Mouse (Mus musculus) intestine, embryonic 15.5 days (tissue): ENCODE results near the gene Aqp11. TPM values are rescaled to one million over a fixed set of nuclear protein-coding genes. Genes with fewer than 3 reads are reported as not detected.

Experiments used
- ATAC-seq: fragments of 200-750 bp; cut with Nextera tagmentation; 2 replicates; pipeline ENCODE4 v1.8.0; 2017; ENCODE audit warnings: moderate TSS enrichment, moderate library complexity
- H3K27ac ChIP-seq: fragments of 300-500 bp; sonication (generic); 2 replicates; pipeline ENCODE4 v1.5.1; 2015; ENCODE audit warnings: mild to moderate bottlenecking, inconsistent platforms
- H3K27me3 ChIP-seq: fragments of 300-500 bp; sonication (generic); replicated peaks from 2 replicates; pipeline ENCODE4 v1.6.1; 2015; ENCODE audit warnings: inconsistent platforms
- H3K36me3 ChIP-seq: fragments of 300-500 bp; sonication (generic); 2 replicates; pipeline ENCODE4 v1.6.1; 2015; ENCODE audit warnings: inconsistent platforms
- H3K4me1 ChIP-seq: fragments of 300-500 bp; sonication (generic); replicated peaks from 2 replicates; pipeline ENCODE4 v1.6.1; 2015; ENCODE audit warnings: inconsistent platforms
- H3K4me2 ChIP-seq: fragments of 300-500 bp; sonication (generic); replicated peaks from 2 replicates; pipeline ENCODE4 v1.6.1; 2015; ENCODE audit warnings: mild to moderate bottlenecking, inconsistent platforms
- H3K4me3 ChIP-seq: fragments of 300-500 bp; sonication (generic); replicated peaks from 2 replicates; pipeline ENCODE4 v1.5.1; 2015; ENCODE audit warnings: inconsistent platforms
- H3K9ac ChIP-seq: fragments of 300-500 bp; sonication (generic); 2 replicates; pipeline ENCODE4 v1.6.1; 2015; ENCODE audit warnings: inconsistent platforms
- H3K9me3 ChIP-seq: fragments of 300-500 bp; sonication (generic); 2 replicates; pipeline ENCODE4 v1.6.1; 2016; ENCODE audit warnings: inconsistent platforms
- WGBS: fragments of 180-500 bp; shearing (Covaris S2); methylation state at CpG from one replicate; pipeline ENCODE4 v1.1.7; 2015; 5-methylcytosine and 5-hydroxymethylcytosine counted together
- polyA plus RNA-seq: library from polyadenylated mRNA; unstranded; fragments of >200 nt; fragmentation: Nextera tagmentation; extraction: Ambion mirVana; gene quantifications from 2 replicates; pipeline ENCODE4 v1.2.1, GENCODE M21; 2015

Gene Aqp11
- 52.1 and 57.2 TPM in 2 replicates for polyA plus RNA-seq

DNA sequence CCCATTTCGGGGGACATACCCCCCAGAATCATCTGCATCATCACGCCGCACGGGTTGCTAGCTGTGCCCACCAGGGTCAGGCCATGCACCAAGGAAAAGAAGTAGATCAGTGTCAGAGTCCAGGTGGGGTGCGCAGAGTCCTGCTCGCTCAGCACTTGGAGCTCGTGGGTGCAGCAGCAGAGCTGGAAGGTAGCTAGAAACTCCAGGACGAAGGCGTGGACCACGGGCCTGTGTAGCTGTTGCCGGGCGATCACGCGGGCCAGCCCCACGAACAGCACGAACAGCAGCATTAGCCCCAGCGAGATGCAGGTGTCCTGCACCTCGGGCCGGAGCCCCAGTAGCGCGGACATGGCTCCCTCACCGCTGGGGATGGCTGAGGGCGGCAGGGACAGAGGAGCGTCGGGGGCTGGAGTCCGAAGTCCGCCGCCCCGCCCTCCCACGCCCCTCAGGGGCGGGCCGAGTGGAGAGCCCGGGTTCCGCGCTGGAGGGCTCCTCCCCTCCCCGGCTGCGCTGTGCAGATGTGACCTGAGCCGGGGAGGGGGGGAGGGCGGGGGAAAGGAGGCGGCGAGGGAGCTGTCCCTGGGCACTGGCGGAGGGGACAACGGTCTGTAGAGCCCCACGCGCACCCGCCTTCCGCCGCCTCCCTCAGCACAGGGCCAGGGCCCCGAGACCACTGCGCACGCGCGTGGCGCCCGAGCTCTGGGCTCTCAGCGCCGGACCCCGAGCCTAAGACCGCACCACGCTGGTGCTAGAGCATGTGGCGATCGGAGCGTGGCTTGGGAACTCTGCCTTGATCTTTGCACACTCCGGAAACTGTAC, at the start of gene Aqp11:
Gene Aqp11 (minus strand): TSS at position 652 of the 819 bp plus-strand sequence.
- no peaks in the 10 kb centered on the region for H3K36me3 ChIP-seq
- ATAC-seq: peak; percentile 96
- H3K4me1 ChIP-seq: peaks cover 11% of the 10 kb centered on the region; the same call in 1 of the 2 replicates
- WGBS: under 1% methylated on average over 54 of the region's 64 CpGs
- peak within 1 kb of the TSS; percentile 91 for H3K4me2 ChIP-seq
- H3K27me3 ChIP-seq: no peaks in the 10 kb centered on the region
- peak within 1 kb of the TSS; percentile 68; the same call in 1 of the 2 replicates for H3K27ac ChIP-seq
- peak within 1 kb of the TSS; percentile 53 for H3K4me3 ChIP-seq
- H3K9ac ChIP-seq: peak within 1 kb of the TSS; percentile 74
- H3K9me3 ChIP-seq: no peaks in the 10 kb centered on the region

DNA sequence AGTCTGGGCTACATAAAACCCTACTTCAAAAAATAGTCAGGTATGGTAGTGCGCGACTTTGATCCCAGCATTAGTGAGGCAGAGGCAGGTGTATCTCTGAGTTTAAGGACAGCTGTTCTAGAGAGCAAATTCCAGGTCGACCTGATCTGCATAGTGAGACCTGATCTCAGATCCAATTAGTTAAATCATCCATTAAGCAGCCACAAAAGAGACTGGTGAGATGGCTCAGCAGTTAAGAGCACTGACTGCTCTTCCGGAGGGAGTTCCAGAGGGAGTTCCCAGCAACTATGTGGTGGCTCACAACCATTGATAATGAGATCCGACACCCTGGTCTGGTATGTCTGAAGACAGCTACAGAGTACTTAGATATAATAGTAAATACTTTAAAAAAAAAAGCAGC, 45.4 kb upstream of the Aqp11 start:
- WGBS: 67% methylated on average over 5 of the region's 5 CpGs
- H3K36me3 ChIP-seq: no peaks in the 10 kb centered on the region
- H3K9me3 ChIP-seq: no peaks in the 10 kb centered on the region
- H3K4me1 ChIP-seq: peaks cover 4% of the 10 kb centered on the region; the same call in 1 of the 2 replicates
- H3K4me3 ChIP-seq: no peak overlapping the region
- no peak for ATAC-seq
- no peak overlapping the region for H3K4me2 ChIP-seq
- no peaks in the 10 kb centered on the region for H3K27me3 ChIP-seq
- no peak overlapping the region for H3K9ac ChIP-seq
- no peak overlapping the region for H3K27ac ChIP-seq

DNA sequence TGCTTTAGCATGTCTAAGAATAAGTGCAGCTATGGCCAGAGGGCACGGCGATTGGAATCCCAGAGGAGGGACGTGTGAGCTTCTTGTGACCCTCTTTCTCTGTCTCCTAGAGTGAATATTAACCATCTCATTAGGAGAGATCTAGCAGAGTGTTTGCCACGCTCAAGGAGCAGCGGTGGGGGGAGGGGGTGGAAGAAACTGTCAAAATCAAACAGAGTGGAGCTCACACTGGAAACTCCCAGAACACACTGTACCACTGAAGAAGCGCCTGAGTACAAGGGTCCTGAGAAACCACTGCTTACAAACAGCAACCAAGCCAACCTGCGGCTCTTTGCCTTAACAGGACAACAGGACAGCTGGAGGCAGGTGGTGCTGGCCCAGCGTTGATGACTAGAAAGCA, 43.4 kb upstream of the Aqp11 start:
- Histone ChIP-seq H3K36me3 (no peaks in the 10 kb centered on the region), H3K4me2 (no peak overlapping the region), H3K27me3 (no peaks in the 10 kb centered on the region), H3K4me1 (no peaks in the 10 kb centered on the region), H3K27ac (no peak overlapping the region), H3K9ac (no peak overlapping the region), H3K9me3 (no peaks in the 10 kb centered on the region), H3K4me3 (no peak overlapping the region)
- WGBS: 64% methylated on average over 8 of the region's 8 CpGs
- ATAC-seq: no peak

DNA sequence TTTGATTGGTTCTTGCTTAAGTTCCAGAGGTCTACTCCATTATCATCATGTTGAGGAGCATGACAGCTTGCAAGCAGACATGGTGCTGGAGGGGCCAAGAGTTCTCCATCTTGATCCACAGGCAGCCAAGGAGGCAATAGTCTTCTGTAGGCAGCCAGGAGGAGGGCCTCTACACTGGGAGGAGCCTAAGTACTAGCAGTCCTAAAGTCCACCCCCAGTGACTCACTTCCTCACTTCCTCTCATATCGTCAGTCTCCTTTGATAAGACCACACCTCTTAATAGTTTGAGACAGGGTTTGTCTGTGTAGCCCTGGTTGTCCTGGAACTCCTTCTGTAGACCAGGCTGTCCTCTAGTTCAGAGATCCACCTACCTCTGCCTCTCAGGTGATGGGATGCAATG, 42.7 kb upstream of the Aqp11 start:
- WGBS: 52% methylated on average over 1 of the region's 1 CpGs
- Histone ChIP-seq H3K9ac (no peak overlapping the region), H3K4me2 (no peak overlapping the region), H3K27me3 (no peaks in the 10 kb centered on the region), H3K4me1 (no peaks in the 10 kb centered on the region), H3K4me3 (no peak overlapping the region), H3K9me3 (no peaks in the 10 kb centered on the region), H3K36me3 (no peaks in the 10 kb centered on the region), H3K27ac (no peak overlapping the region)
- ATAC-seq: peak; percentile 71

DNA sequence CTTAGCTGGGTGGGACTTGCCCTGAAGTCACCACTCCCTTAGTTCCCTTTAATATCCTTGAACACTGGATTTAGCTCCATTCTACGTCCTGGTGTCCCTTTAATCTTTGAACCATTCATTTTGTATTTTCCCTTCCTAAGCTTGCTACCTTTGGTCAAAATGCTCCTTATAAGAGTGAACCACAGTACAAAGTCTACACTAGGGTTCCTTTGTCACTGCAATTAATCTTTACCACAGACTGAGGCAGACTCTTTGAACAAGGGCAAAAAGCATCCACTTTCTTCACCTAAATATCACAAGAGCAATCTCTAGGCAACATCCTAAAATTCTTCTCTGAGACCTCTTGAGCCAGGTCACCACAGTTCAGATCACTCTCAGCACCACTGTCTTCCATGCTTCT, 42.1 kb upstream of the Aqp11 start:
- no peaks in the 10 kb centered on the region for H3K4me1 ChIP-seq
- H3K36me3 ChIP-seq: no peaks in the 10 kb centered on the region
- no peaks in the 10 kb centered on the region for H3K9me3 ChIP-seq
- H3K9ac ChIP-seq: no peak overlapping the region
- 0 out of 2 replicates have a peak, but pooled peaks have one; percentile 29 for ATAC-seq
- H3K27ac ChIP-seq: no peak overlapping the region
- no peak overlapping the region for H3K4me3 ChIP-seq
- WGBS: 70% methylated on average over 1 of the region's 1 CpGs
- no peaks in the 10 kb centered on the region for H3K27me3 ChIP-seq
- no peak overlapping the region for H3K4me2 ChIP-seq

DNA sequence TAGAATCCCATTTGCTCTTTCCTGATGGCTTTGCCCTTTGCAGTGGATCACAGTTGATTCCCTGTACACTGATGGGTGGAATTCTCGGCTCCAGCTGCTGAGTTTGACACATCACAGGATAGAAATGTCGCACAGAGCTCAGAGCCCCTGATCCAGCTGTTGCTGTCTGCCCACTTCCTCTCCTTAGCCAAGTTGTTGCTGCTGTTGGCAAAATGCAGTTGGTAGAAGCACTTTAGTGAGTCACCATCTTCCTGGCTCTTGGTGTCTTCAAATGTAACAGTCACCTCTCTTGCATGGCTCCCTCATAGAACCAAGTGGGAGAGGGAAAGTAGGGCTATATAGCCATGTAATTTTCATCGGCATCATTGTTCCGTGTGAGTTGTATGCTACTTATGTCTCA, 39.1 kb upstream of the Aqp11 start:
- ATAC-seq: no peak
- Histone ChIP-seq H3K4me2 (no peak overlapping the region), H3K9ac (no peak overlapping the region), H3K27me3 (no peaks in the 10 kb centered on the region), H3K36me3 (no peaks in the 10 kb centered on the region), H3K9me3 (no peaks in the 10 kb centered on the region), H3K4me3 (no peak overlapping the region), H3K4me1 (no peaks in the 10 kb centered on the region), H3K27ac (no peak overlapping the region)
- 87% methylated on average over 4 of the region's 4 CpGs for WGBS

DNA sequence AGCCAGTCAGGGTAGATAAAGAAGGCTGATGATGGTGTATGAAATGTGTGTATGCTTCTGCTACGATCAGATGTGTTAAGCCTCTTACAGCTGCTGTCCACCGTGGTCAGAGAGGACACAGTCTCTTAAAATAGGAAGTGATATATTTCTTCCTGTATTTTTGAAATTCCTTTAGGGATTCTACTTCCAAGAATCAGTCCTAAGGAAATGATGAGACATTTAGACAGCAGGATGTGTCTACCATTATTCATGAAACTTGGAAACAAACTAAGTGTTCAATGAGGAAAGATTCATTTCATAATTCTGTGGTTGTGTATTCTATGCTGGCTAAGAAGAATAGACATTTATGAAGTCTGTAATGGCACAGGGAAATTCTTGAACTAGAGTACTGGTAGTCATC, 37.8 kb upstream of the Aqp11 start:
- 40% methylated on average over 2 of the region's 2 CpGs for WGBS
- Histone ChIP-seq H3K4me2 (no peak overlapping the region), H3K9ac (no peak overlapping the region), H3K4me1 (no peaks in the 10 kb centered on the region), H3K4me3 (no peak overlapping the region), H3K9me3 (no peaks in the 10 kb centered on the region), H3K36me3 (no peaks in the 10 kb centered on the region), H3K27me3 (no peaks in the 10 kb centered on the region), H3K27ac (no peak overlapping the region)
- no peak for ATAC-seq

DNA sequence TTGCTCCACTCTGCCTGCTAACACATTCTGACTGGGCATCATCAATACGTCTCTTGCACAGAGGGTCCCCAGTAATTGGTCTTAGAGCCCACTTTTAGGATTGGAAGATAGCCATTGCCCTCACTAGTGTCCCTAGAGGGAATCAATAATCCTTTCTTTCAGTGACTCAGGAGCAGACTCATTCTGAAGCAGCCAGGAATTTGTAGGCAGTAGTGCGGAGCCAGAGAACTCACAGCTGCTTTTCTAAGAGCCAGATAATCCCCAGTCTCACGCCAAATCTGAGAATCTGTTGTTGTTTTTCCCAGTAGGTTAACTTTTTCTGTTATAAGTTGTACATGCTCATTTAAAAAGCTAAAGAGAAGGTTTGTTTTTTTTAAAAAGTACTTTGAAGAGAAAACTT, 37.3 kb upstream of the Aqp11 start:
- no peaks in the 10 kb centered on the region for H3K4me1 ChIP-seq
- H3K4me2 ChIP-seq: no peak overlapping the region
- H3K9me3 ChIP-seq: no peaks in the 10 kb centered on the region
- no peak overlapping the region for H3K27ac ChIP-seq
- no peak for ATAC-seq
- 48% methylated on average over 3 of the region's 3 CpGs for WGBS
- H3K36me3 ChIP-seq: no peaks in the 10 kb centered on the region
- no peak overlapping the region for H3K4me3 ChIP-seq
- H3K27me3 ChIP-seq: no peaks in the 10 kb centered on the region
- no peak overlapping the region for H3K9ac ChIP-seq

DNA sequence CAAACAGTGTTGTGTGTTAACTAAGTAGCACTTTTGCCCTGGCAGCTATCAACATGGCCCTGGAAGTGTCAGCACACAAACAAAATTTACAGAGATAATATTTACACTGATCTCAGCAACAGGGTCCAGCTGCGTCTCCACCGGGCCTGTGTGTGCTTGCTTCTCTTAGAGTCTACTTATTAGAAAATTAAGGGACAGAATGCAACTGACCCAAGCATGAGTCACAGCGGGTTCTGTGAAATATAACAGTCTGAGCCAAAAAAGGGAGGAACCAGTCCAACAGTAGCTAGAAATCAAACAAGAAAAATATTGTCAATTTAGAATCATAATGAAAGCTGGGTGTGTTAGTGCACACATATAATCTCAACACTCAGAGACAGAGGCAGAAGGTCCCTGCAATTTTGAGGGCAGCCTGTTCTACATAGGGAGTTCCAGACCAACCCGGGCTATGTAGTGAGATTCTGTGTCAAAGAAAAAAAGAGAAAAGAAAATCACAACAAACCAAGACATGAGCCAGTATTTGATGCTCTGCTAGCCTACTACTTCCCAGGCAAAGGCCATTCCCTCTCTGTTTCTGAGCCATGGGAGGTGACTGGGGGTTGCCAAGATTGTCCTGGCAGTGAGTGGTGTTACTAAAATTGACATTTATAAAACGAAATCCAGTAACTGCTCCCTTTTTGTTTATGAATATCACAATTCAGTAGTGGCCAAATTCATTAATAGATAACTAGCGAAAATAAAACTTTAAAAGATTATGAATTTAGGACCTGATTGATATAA, 32.9 kb upstream of the Aqp11 start:
- Histone ChIP-seq H3K4me1 (0 out of 2 replicates have a peak, but pooled peaks cover 5% of the 10 kb centered on the region), H3K4me2 (no peak overlapping the region)
- WGBS: 62% methylated on average over 6 of the region's 6 CpGs

DNA sequence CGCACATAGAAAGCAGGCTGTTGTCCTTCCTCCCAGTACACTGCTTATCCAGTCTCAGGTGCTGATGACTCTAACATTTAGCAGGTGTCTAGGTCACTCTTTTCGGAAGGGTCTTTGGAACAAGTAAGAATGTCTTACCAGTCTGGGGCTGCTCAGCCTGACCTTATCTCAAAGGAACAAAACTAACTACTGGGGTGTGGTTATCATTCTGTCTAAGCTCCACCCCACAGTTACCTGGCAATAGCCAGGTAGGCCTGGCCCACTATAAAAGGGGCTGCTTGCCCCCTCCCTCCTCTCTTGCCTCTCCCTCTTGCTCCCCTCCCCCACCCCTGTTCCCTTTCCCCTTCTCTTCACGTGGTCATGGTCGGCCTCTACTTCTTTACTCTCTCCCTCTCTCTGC, 30.9 kb upstream of the Aqp11 start:
- no peaks in the 10 kb centered on the region for H3K9me3 ChIP-seq
- no peak overlapping the region for H3K4me3 ChIP-seq
- peak; percentile 73 for ATAC-seq
- H3K4me1 ChIP-seq: 0 out of 2 replicates have a peak, but pooled peaks cover 5% of the 10 kb centered on the region
- H3K36me3 ChIP-seq: no peaks in the 10 kb centered on the region
- no peak overlapping the region for H3K4me2 ChIP-seq
- no peak overlapping the region for H3K9ac ChIP-seq
- H3K27ac ChIP-seq: no peak overlapping the region
- 62% methylated on average over 4 of the region's 4 CpGs for WGBS
- H3K27me3 ChIP-seq: no peaks in the 10 kb centered on the region

More for the DNA sequence above, 32.9 kb upstream of the Aqp11 start:
- Histone ChIP-seq H3K36me3 (no peaks in the 10 kb centered on the region), H3K4me3 (no peak overlapping the region), H3K27me3 (no peaks in the 10 kb centered on the region), H3K27ac (no peak overlapping the region), H3K9ac (no peak overlapping the region), H3K9me3 (no peaks in the 10 kb centered on the region)
- no peak for ATAC-seq

DNA sequence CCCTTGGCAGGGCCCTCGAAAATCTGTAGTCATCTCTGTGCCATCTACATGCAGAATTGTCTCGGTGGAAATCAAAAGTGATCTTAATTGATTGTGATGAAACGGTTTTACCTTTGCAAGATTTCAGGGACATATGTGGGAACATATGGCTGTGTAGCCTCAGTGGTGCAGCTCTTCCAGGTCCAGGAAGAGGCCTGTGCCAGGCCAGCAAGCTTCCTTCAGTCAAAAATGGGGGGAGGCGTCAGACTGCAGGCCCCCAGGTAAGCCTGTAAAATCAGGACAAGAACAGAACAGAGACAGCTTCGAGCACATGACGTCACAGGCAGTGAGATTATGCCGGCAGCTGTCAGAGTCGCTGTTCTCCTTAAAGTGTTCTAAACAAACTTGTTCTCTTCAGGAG, 29.8 kb upstream of the Aqp11 start:
- H3K4me2 ChIP-seq: no peak overlapping the region
- WGBS: 64% methylated on average over 8 of the region's 8 CpGs
- no peak for ATAC-seq
- H3K9ac ChIP-seq: no peak overlapping the region
- H3K4me1 ChIP-seq: 0 out of 2 replicates have a peak, but pooled peaks cover 5% of the 10 kb centered on the region
- no peaks in the 10 kb centered on the region for H3K9me3 ChIP-seq
- H3K27ac ChIP-seq: no peak overlapping the region
- no peaks in the 10 kb centered on the region for H3K36me3 ChIP-seq
- H3K27me3 ChIP-seq: no peaks in the 10 kb centered on the region
- no peak overlapping the region for H3K4me3 ChIP-seq

DNA sequence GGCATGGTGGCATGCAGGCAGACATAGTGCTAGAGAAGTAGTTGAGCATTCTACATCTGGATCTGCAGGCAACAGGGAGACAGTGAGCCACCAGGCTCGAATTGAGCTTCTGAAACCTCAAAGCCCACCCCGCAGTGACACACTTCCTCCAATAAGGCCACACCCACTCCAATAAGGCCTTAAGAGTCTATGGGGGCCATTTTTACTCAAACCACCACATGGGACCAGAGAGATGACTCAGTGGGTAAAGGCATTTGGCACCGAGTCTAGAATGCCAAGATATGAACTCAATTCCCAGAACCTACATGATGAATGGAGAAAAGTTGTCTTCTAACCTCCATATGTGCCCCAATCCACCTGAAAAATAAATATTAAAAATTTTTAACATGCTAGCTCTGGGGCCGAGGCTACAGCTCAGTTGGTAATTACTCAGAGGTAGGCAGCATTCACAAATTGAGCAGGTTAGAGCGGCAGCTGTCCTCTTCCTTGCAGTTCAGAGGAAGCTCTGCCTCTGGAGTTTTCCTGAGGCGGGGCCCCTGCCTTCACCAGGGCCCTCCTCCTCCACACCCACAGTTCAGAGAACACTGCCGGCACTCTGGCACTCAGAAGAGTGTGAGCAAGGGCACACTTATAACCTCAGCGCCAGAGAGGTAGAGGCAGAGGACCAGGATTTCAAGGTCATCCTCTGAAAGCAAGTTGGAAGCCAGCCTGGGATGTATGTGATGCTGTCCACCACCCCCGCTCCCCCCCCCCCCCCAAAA, 28.5 kb upstream of the Aqp11 start:
- Histone ChIP-seq H3K9ac (no peak overlapping the region), H3K4me2 (no peak overlapping the region), H3K27me3 (no peaks in the 10 kb centered on the region), H3K4me3 (no peak overlapping the region), H3K27ac (no peak overlapping the region), H3K4me1 (0 out of 2 replicates have a peak, but pooled peaks cover 5% of the 10 kb centered on the region), H3K9me3 (no peaks in the 10 kb centered on the region), H3K36me3 (no peaks in the 10 kb centered on the region)
- WGBS: 62% methylated on average over 9 of the region's 9 CpGs
- peak; percentile 86 for ATAC-seq
